Mouse (Mus musculus): Measurements from ENCODE around the gene Trpv3.

GRCm38 (mm10) chr11:73303123-73303522 is 35.9 kb downstream of the Trpv3 start:
- TF ChIP-seq CTCF (IDR thresholded peaks at IDR 0.05; ENCODE audit: low read depth, low read length) = no peak
- TF ChIP-seq POLR2A (IDR thresholded peaks at IDR 0.05; ENCODE audit: insufficient read depth, low read length) = no peak
- no peak for TF ChIP-seq EP300 (IDR thresholded peaks at IDR 0.05; ENCODE audit: insufficient read depth, low read depth, low read length)
